Mouse (Mus musculus): ENCODE measurements at regions not wholly inside any gene's neighbourhood (a gene's known extent, or its start where the extent isn't known, plus 50 kb on each side); places are given as distances from the start of the nearest gene placed in this dataset.
"Not testable (repeated sequence)": the region's sequence is repeated elsewhere in the genome, so short reads cannot be mapped to it uniquely, and the experiment has no call there.

DNA sequence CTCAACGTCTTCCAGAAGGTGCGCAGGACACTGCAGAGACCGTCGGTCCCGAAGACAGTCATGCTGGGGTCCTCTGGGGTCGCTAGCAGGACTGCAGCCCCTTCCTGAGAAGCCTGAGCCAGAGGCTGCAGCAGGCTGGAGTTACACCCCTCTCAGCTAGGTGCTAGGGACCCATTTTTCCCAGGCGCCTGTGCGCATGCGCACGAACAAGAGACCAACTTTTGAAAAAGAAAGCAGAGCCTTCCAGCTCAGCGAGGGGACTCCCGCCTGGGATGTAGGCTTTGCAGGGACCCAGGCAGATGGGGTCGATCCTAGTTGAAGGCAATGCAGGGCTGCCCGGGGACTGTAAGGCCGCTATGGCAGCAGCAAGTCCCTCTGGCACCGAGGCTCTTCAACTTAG, 104.7 kb upstream of the Atg7 start:
- not testable (repeated sequence) for DNase-seq (ENCODE audit: low spot score in 2 of 2)

DNA sequence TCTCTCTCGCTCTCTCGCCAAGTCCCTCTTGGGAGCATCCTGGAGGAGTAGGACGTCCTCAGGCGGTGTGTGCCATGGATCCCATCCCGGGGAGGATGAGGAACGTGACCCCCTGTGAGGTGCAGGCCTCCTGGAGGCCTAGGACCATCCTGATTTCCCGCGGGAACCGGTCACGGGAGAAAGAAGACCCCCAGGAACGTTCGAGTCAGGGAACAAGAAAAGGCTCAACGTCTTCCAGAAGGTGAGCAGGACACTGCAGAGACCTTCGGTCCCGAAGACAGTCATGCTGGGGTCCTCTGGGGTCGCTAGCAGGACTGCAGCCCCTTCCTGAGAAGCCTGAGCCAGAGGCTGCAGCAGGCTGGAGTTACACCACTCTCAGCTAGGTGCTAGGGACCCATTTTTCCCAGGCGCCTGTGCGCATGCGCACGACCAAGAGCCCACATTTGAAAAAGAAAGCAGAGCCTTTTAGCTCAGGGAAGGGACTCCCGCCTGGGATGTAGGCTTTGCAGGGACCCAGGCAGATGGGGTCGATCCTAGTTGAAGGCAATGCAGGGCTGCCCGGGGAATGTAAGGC, 92.7 kb upstream of the Atg7 start:
- DNase-seq (ENCODE audit: low spot score in 2 of 2) = peak; percentile 18 to 43

GRCm38 (mm10) chr6:114553072-114553471, 89.8 kb upstream of the Atg7 start:
- peak; percentile 18 to 27 for DNase-seq (ENCODE audit: low spot score in 2 of 2)

DNA sequence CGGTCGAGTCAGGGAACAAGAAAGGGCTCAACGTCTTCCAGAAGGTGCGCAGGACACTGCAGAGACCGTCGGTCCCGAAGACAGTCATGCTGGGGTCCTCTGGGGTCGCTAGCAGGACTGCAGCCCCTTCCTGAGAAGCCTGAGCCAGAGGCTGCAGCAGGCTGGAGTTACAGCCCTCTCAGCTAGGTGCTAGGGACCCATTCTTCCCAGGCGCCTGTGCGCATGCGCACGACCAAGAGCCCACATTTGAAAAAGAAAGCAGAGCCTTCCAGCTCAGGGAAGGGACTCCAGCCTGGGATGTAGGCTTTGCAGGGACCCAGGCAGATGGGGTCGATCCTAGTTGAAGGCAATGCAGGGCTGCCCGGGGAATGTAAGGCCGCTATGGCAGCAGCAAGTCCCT, 87.7 kb upstream of the Atg7 start:
- not testable (repeated sequence) for DNase-seq (ENCODE audit: low spot score in 2 of 2)

- DNase-seq (ENCODE audit: low spot score in 2 of 2) = peak; percentile 23 to 42
Measured at GRCm38 (mm10) chr6:114577319-114577718, 65.6 kb upstream of the Atg7 start.

Measured in frontal cortex, postnatal 14 days (tissue).